Mouse (Mus musculus): ENCODE data around the gene Skint2. TPM values are rescaled to one million over a fixed set of nuclear protein-coding genes. Genes with fewer than 3 reads are reported as not detected.

Gene Skint2
- not detected for total RNA-seq (2021)
- long read RNA-seq, experiment 1 = 0 reads
- long read RNA-seq, experiment 2 = 0 reads

DNA sequence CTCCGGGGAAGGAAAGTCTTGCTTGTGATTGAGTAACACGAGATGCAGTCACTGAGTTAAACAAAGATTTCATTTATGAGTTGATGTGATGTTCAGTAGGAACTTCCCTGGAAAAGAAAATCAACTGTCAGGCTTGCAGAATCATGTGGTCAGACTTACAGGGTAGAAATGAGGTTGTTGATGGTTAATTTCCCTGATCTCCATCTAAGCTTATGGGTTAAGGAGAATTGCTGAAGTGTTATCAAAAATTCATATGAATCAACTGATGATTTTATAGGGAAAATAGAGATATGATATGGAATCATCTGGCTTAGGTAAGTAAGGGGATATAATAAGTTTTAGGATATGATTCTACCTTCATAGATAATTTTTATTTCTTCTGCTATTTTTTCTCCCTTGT lies at the start of gene Skint2:
Gene Skint2, plus strand, starts transcription at position 301 of the 400 bp plus-strand sequence.
- no peak for DNase-seq (ENCODE audit: low spot score in 2 of 2)

Other genes starting within 250 kb of the Skint2 start
- not detected for gene Skint9, start 123.2 kb upstream of the Skint2 start, total RNA-seq (2021)
- gene Skint10, start 217.7 kb downstream of the Skint2 start, total RNA-seq (2021) = not detected

Data from left cerebral cortex, adult 18-20 months (tissue).